Mouse (Mus musculus) adrenal gland, adult 8-10 months (tissue): Measurements from ENCODE around the gene Qser1. TPM values are rescaled to one million over a fixed set of nuclear protein-coding genes. Genes with fewer than 3 reads are reported as not detected.

ENCODE experiments used
- DNase-seq: peaks from one replicate; pipeline ENCODE4 v3.0.0; 2022
- total RNA-seq, 4 experiments: library from RNA; stranded (reverse); gene quantifications; 2 replicates each; pipeline ENCODE4 v1.2.4; 2022

Gene Qser1
- total RNA-seq, 4 experiments from 2014 or later = 19.0 to 26.5 (median 25.6) TPM

DNA sequence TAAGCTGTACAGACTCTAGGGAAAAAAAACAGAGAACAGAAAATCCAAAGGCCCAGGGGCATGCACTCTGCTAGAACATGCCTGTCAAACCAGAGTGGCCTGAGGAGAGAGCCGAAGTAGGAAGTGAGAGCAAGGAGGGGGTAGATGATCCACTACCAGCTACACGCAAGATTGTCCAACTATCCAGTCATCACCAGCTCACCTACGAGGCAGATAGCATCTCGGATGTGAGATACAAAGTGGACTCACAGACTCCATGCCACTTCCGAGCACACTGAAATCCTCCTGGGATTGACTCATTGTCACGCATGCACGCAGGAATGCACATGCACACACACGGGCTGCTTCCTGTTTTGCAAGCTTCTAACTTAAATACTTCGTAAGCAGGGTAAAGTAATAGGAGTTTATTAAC lies 84.5 kb downstream of the Qser1 start:
- DNase-seq = no peak

DNA sequence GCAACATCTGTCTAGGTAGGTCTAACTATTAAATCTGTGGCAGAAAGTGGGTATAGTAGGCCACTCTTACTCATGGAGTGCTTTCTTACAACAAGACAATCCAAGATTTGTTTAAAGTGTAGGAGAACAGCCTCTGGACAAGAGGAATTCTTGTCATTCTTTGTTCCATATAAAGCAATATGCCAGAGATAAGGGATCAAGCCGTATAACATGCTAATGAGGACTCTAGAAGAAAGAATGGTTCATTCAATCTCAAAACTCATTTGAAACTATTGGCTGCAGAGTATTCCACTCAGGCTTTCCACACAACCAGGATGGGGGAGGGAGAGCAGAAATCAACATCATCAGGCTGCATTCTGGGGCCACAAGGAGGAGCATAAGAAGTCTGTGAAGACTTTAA lies 89.2 kb downstream of the Qser1 start:
- no peak for DNase-seq

DNA sequence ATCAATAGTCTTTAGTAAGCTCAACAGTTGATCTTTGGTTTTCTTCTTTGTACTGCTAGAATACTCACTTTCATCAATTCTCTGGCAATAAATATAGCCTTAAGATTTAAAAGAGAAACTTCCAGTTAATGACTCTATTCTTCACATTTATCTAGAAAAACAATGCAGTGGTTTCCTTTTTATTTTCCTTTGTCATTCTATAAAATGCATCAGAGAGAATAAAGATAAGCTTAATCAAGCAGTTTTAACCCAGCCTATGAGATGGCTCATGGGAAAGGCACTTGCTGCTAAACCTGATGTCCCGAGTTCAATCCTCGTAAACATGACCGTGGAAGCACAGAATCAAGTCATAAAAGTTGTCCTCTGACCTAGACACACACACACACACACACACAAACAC lies 94.5 kb downstream of the Qser1 start:
- no peak for DNase-seq

DNA sequence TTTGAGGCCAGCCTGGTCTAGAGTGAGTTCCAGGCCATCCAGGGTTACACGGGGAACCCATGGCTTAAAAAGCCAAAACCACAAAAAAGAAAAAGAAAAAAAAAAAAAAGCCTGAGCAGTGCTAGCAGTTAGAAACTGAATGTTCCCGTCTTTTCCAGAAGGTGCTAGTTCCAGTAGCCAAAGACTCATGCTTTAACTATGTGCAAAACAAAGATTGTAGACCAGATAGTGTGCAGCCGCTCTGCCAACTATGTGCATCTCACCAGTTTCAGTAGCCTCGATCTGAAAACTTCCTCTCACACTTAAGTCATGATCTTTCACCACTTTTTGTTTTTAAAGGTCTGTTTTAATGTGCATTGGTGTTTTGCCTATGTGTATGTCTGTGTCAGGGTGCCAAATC lies 98.7 kb downstream of the Qser1 start:
- no peak for DNase-seq

DNA sequence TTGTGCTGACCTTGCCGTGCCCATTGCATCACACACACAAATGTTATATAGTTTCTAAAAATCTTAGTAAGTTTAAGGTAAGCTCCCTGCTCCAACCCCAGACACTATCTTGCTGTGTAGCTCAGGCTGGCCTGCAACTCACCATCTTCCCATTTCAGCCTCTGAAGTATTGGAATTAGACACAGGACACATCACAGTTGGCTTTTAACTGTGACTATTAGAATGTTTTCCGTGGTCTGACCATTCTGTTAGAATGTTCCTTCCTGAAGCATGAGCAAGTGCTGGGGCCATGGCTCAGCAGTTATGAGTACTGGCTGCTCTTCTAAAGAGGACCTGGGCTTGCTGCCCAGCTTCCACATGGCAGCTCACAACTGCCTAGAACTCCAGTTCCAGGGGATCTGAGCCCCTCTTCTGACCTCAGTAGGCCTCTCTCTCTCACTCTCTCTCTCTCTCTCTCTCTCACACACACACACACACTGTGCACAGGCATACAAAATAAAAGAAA lies 99.3 kb downstream of the Qser1 start:
- DNase-seq = no peak

DNA sequence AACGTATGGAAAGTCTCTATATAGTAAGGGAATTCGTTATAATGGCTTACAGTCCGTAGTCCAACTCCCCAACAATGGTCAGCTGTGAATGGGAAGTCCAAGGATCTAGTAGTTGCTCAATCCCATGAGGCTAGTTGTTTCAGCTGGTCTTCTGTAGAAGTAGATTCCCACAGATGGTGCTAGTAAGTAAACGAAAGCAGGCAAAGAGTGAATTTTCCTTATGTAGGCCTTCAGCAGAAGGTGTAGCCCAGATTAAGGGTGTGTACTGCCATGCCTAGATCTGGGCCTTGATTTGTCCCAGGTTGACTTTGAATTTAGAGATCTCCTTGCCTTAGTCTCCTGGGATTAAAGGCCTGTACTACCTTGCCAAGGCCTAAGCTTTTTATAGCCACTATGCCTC lies 100.3 kb downstream of the Qser1 start, which contains the start of gene Pin1rt1:
Pin1rt1 (minus strand) TSS at position 101 of the 400 bp plus-strand sequence.
- DNase-seq = no peak

DNA sequence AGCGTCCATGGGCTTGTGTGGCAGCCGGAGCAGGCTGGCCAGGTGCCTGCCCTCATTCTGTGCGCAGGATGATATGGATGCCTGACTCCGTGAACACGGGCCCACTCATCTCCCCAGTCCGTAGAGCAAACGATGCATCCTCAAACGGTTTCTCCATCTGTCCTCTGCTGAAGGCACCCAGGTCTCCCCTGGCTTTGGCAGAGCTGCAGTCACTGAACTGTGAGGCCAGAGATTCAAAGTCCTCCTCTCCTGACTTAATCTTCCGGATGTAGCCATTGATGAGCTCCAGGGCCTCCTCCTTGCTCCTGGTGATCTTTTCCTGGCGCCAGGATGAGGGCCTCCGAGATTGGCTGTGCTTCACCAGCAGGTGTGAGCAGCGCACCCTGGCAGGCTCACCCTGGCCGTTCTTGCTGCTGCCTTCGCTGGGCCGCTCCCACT lies 102.3 kb downstream of the Qser1 start:
- no peak for DNase-seq

DNA sequence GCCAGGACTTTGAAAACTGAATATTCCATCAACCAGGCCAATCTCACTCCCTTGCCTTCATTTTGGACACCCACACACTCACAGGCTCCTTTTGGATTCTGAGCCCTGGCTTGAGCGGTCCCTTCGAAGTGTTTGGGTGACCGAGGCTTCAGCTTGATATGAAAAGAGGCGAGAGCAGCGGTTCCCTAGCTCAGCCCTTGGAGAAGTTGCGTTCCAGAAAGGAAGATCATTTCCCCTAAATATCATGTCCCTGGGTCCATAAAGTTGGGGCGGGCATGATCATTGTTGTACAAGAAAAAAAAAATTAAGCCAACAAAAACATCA lies 104.1 kb downstream of the Qser1 start:
- DNase-seq = no peak

DNA sequence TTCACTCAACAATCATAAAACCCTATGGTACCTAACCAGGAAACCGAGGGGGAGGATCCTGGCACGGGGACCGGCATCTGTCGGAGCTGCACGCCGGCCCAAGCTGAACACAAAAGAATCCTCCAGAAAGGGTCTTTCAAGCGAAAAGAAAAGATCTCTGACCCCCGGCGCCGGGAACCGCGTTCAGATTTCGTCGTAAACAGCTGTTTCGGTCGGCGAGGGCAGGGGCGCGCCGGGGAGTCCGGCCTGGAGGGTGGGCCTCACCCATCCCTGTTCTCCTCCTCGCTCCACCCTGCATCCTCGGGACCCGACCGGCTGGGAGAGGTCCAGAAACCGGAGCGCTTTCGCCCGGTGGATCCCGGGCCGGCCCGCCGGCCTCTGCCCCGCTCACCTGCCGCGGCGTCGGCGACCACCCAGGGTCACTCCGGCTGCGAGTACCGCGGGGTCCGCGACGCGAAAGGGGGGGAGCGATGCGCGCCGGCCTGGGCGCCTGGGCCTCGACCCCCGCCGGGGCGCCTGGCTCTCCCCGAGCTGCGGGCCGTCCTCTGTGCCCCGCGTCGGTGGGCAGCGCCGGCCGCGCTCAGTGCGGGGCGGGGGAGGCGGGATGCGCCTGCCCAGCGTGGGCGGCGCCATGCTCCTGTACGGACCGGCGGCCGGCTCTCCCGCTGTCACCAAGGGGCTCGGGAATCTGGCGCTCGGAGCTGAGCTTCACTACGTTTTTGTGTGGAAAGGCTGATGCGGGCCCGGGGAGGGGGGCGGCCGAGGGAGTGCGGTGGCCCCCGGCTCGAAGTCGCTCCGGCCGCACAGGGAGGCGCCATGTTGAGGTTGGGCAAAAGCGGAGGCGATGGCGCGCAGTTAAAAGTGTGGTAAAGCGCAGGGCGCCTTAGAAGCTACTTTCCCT lies 104.7 kb downstream of the Qser1 start, which contains the start of gene Tcp11l1:
Tcp11l1 (minus strand) TSS at position 585 of the 901 bp plus-strand sequence.
- DNase-seq = peak; percentile 43

DNA sequence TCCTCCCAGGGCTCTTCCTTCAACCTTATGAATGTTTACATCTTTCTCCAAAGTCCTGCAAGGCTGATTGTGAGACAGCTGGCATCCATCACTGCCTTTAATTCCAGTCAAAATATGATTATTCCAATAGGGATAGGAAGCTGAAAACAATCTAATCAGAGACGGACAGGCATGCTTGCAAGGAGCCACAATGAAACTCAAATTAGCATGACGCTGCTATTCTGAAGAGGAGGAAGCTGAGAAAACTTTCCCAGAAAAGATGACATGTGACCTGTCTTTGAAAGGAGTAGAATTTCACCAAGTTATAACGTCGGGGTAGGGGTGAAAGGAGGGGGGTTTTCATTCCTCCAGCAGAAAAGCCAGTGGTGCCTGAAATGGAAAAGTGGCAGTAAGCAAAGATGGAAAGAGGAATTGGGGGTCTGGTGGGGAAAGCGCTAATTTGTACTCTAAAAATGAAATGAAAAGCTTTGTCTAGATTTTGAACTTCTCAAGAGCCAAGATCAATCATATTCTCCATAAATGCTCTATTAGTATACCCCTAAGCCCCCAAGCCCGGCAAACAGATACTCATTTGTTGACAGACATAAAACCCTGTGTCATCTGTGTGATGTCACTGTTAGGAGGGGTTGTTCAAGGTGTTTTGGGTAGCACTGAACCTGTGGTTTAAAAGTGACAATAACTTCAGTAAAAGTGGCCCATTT lies 105.7 kb downstream of the Qser1 start:
- DNase-seq = no peak

DNA sequence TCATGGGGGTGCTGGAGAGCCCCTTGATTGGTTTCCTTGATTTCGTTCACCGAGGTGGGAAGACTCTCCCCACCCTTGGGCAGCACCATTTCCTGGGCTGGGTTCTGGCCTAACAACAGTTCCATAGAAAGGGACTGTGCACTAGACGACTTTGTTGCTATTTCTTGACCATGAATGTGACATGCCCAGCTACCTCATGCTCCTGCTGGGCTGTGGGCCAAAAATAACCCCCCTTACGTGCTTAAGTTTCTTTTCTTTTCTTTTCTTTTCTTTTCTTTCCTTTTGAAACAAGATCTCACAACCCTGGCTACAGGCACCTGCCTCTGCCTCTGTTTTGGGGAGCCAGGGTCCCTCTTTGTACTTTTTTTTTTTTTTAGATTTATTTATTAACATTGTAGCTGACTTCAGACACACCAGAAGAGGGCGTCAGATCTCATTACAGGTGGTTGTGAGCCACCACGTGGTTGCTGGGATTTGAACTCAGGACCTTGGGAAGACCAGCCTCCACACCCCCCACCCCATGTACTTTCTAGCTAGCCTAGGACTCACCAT lies 106.7 kb downstream of the Qser1 start:
- no peak for DNase-seq

Other genes with a start within 250 kb of the Qser1 start
- gene Cstf3, start 226.2 kb downstream of the Qser1 start, total RNA-seq = 10 to 100 TPM; 36.0 to 48.4 (median 38.8) TPM
- 10 to 100 TPM; 13.2 to 27.1 (median 21.2) TPM for gene Tcp11l1, start 104.6 kb downstream of the Qser1 start, total RNA-seq
- gene Pin1rt1, start 100.4 kb downstream of the Qser1 start, total RNA-seq = not detected
- 1 to 10 TPM; 1.3 to 2.3 (median 1.8) TPM for gene Depdc7, start 73.9 kb downstream of the Qser1 start, total RNA-seq
- 10 to 100 TPM in 2 of 4 experiments, 1 to 10 TPM in 2; 3.2 to 20.5 (median 10.9) TPM for gene Prrg4, start 33.1 kb upstream of the Qser1 start, total RNA-seq
- gene Ccdc73, start 51.0 kb upstream of the Qser1 start, total RNA-seq = 10 to 100 TPM in 1 of 4 experiments, 1 to 10 TPM in 3; 4.4 to 10.4 (median 4.7) TPM
- 100 to 1,000 TPM; 138 to 156 (median 148) TPM for gene Eif3m, start 200.3 kb upstream of the Qser1 start, total RNA-seq